Comparison of ENCODE assay signal across 8 mouse cellular contexts in the genomic region with DNA sequence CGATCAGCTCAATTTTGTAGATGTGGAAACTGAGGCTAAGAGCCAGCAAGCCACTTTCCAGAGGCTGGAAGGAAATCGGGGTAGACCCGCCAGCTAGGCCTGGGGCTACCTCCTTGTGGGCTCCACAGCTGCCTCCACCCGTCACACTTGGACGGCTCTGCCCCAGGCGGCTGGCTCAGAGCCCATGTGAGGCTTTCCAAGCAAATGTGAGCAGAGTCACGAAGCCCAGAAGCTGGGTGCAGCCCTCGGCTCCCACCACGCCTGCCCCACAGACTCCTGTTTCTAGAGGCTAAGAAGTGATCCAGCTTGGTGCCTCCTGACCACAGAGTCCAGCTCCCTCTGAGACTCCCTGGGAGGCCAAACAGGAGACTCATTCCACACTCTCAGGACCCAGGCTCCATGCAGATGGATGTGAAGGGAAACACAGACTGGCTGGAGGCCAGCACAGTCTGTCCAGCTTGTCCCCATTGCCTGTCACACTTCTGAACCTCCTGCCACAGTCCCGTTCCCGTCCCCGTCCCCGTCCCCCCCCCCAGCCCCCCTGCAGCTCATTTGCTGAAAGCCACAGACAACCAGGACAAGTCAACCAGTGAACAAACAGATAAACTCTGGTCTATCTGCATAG. TPM values are rescaled to one million over a fixed set of nuclear protein-coding genes. Genes with fewer than 3 reads are reported as not detected.
A peak's percentile ranks its signal among the peaks of the same experiment; 100 is the strongest.
DNase-seq lines count a peak whose midpoint lies in the region; ATAC-seq lines count a peak whose summit lies in the region.

No protein-coding gene starts in this region.

- no peak overlapping the region for H3K4me3 ChIP-seq in embryonic facial prominence, embryonic 15.5 days (replicated peaks)
- H3K4me3 ChIP-seq in heart, embryonic 16.5 days (ENCODE audit: low read length), result peak overlapping the region; percentile 24; the same call in 1 of the 2 replicates

- no peaks in the 10 kb centered on the region for H3K27me3 ChIP-seq in embryonic facial prominence, embryonic 15.5 days
- H3K27me3 ChIP-seq in heart, embryonic 16.5 days (ENCODE audit: control insufficient read depth, insufficient read depth, low read length), result no peaks in the 10 kb centered on the region

- peaks cover 73% of the 10 kb centered on the region for H3K4me1 ChIP-seq in embryonic facial prominence, embryonic 15.5 days
- H3K4me1 ChIP-seq in heart, embryonic 16.5 days (ENCODE audit: control insufficient read depth, insufficient read depth, low read length), result peaks cover 35% of the 10 kb centered on the region

- peak; percentile 82 for ATAC-seq in embryonic facial prominence, embryonic 15.5 days (ENCODE audit: insufficient number of reproducible peaks, low FRiP score, low TSS enrichment, low read depth)
- ATAC-seq in heart, embryonic 16.5 days (replicated peaks; ENCODE audit: extremely low read depth, insufficient read depth, low FRiP score), result peak; percentile 76

- 13% methylated on average over 13 of the region's 13 CpGs for WGBS in embryonic facial prominence, embryonic 15.5 days
- WGBS in heart, embryonic 16.5 days, result 14% methylated on average over 13 of the region's 13 CpGs

- H3K36me3 ChIP-seq in embryonic facial prominence, embryonic 15.5 days, result no peaks in the 10 kb centered on the region
- H3K36me3 ChIP-seq in heart, embryonic 16.5 days (ENCODE audit: control insufficient read depth, insufficient read depth), result no peaks in the 10 kb centered on the region

- DNase-seq in 3134 (ENCODE audit: extremely low read depth, insufficient read length, low spot score), result peak; percentile 87
- peak; percentile 84 for DNase-seq in NIH3T3 (ENCODE audit: low read depth)
- peak; percentile 92 for DNase-seq in kidney, postnatal 14 days
- peak; percentile 88 for DNase-seq in lung, postnatal 36 days
- peak; percentile 73 to 82 for DNase-seq in urinary bladder, postnatal 36 days (ENCODE audit: low spot score in 2 of 2)
- DNase-seq in yolk sac, embryonic 10.5 days (ENCODE audit: low spot score), result no peak

- no peak overlapping the region for H3K9ac ChIP-seq in embryonic facial prominence, embryonic 15.5 days
- H3K9ac ChIP-seq in heart, embryonic 16.5 days (ENCODE audit: low read length), result peak overlapping the region; percentile 53; the same call in 1 of the 2 replicates

- peak overlapping the region; percentile 24; the same call in 1 of the 2 replicates for H3K4me2 ChIP-seq in embryonic facial prominence, embryonic 15.5 days (replicated peaks)
- H3K4me2 ChIP-seq in heart, embryonic 16.5 days (ENCODE audit: low read depth, low read length), result peak overlapping the region; percentile 49

- no peaks in the 10 kb centered on the region for H3K9me3 ChIP-seq in embryonic facial prominence, embryonic 15.5 days (replicated peaks)
- H3K9me3 ChIP-seq in heart, embryonic 16.5 days (replicated peaks; ENCODE audit: control insufficient read depth, low read length), result no peaks in the 10 kb centered on the region

- H3K27ac ChIP-seq in embryonic facial prominence, embryonic 15.5 days (replicated peaks), result peak overlapping the region; percentile 85
- H3K27ac ChIP-seq in heart, embryonic 16.5 days (ENCODE audit: low read length), result peak overlapping the region; percentile 89

RNA-seq across cellular contexts. Expression of a gene that starts 4.9 kb away (rescaled TPM):
- 7.7 and 8.6 TPM in 2 replicates for polyA plus RNA-seq in embryonic facial prominence, embryonic 15.5 days (2015; fragmentation: Nextera tagmentation; extraction: Ambion mirVana)
- 3.1 and 3.7 TPM in 2 replicates for polyA plus RNA-seq in heart, embryonic 16.5 days (2015; fragmentation: Nextera tagmentation; extraction: Ambion mirVana)

RNA-seq across cellular contexts. Expression of a gene that starts 26.7 kb away (rescaled TPM):
- polyA plus RNA-seq in embryonic facial prominence, embryonic 15.5 days (2015; fragmentation: Nextera tagmentation; extraction: Ambion mirVana), result 54.4 and 55.9 TPM in 2 replicates
- 18.6 and 20.1 TPM in 2 replicates for polyA plus RNA-seq in heart, embryonic 16.5 days (2015; fragmentation: Nextera tagmentation; extraction: Ambion mirVana)
